In genomic region chr13:52501686-52502085, GRCm38 (mm10) we compare ENCODE assay signal across 9 mouse cellular contexts. TPM values are rescaled to one million over a fixed set of nuclear protein-coding genes. Genes with fewer than 3 reads are reported as not detected.
DNase-seq lines count a peak whose midpoint lies in the region; TF ChIP-seq lines count a peak whose summit lies in the region.
"Had no signal": no experiment of that assay in that cellular context is flagged by ENCODE, and none has a peak within 500 bp of the region (broad histone marks: within the 10 kb centered on the region; RNA-seq: fewer than 3 reads in every experiment).

No protein-coding gene starts in this region.

- no peak overlapping the region for H3K27ac ChIP-seq in kidney, adult 2 months (ENCODE audit: insufficient read depth, low read depth, low read length)
- H3K27ac ChIP-seq: limb, embryonic 12.5 days had no signal

- no peak for TF ChIP-seq CTCF in kidney, adult 2 months (conservative IDR thresholded peaks at IDR 0.05; ENCODE audit: insufficient read depth, insufficient read length, low read depth, low read length)

- H3K36me3 ChIP-seq in kidney, adult 2 months (ENCODE audit: control insufficient read depth, insufficient read depth, low read length) = no peaks in the 10 kb centered on the region
- H3K36me3 ChIP-seq: limb, embryonic 12.5 days had no signal

- no peaks in the 10 kb centered on the region for H3K27me3 ChIP-seq in kidney, adult 2 months (replicated peaks; ENCODE audit: control insufficient read depth, insufficient read depth, low read length)
- H3K27me3 ChIP-seq: limb, embryonic 12.5 days had no signal

- no peak overlapping the region for H3K4me3 ChIP-seq in kidney, adult 2 months (ENCODE audit: insufficient read depth, low read depth, low read length)
- H3K4me3 ChIP-seq: limb, embryonic 12.5 days had no signal

- H3K4me1 ChIP-seq in kidney, adult 2 months (ENCODE audit: control insufficient read depth, insufficient read depth, low read length) = no peaks in the 10 kb centered on the region
- H3K4me1 ChIP-seq: limb, embryonic 12.5 days had no signal

- peak; percentile 5 to 8 for DNase-seq in heart, adult 18-20 months
- no peak for DNase-seq in heart, adult 11 months
- DNase-seq in brain, adult 2 months (ENCODE audit: low read depth, low spot score) = peak; percentile 98
- DNase-seq in frontal cortex, postnatal 36 days (ENCODE audit: low spot score in 2 of 2) = peak; percentile 72 to 87
- DNase-seq in layer of hippocampus, adult 8-10 months (ENCODE audit: low spot score in 2 of 2) = peak; percentile 70 to 75
- peak; percentile 67 for DNase-seq in retina, postnatal 1 day
- no peak for DNase-seq in embryo, embryonic 10 days (ENCODE audit: low spot score)
- no peak for DNase-seq in kidney, adult 2 months

- 35% methylated on average over 8 of the region's 8 CpGs for WGBS in kidney, adult 2 months

- no peak for TF ChIP-seq POLR2A in kidney, adult 2 months (IDR thresholded peaks at IDR 0.05; ENCODE audit: low read depth, low read length)

RNA-seq across cellular contexts. Expression of gene Diras2, which starts 29.4 kb away (rescaled TPM):
- total RNA-seq in heart, adult 18-20 months (2021) = under 1 TPM; 0.25 to 0.39 TPM
- 100 to 1,000 TPM; 159 to 171 (median 164) TPM for total RNA-seq in layer of hippocampus, adult 8-10 months (2022)
- polyA plus RNA-seq in kidney, adult 2 months (2012; rRNA removed) = 0.08 and 0.10 TPM in 2 replicates

Comparison
In these comparisons a context has a peak if more than half of its experiments do, and no peak if none do; other contexts are left out.
1. DNase-seq: peak in heart, adult 18-20 months (2 of 2), brain, adult 2 months (single experiment), frontal cortex, postnatal 36 days (2 of 2), layer of hippocampus, adult 8-10 months (2 of 2) and retina, postnatal 1 day (single experiment); none in heart, adult 11 months (single experiment), embryo, embryonic 10 days (single experiment) and kidney, adult 2 months (single experiment).
2. RNA of gene Diras2, which starts 29.4 kb away (total RNA-seq): 159 to 171 TPM in layer of hippocampus, adult 8-10 months; 0.25 to 0.39 TPM in heart, adult 18-20 months; every median in the first group is over 100 times any median in the second.